Mouse (Mus musculus): ENCODE results near the gene Pcare. TPM values are rescaled to one million over a fixed set of nuclear protein-coding genes. Genes with fewer than 3 reads are reported as not detected.
"Not testable (repeated sequence)": the region's sequence is repeated elsewhere in the genome, so short reads cannot be mapped to it uniquely, and the experiment has no call there.

Pcare gene
- under 1 TPM; 0.15 to 0.19 TPM for total RNA-seq (2021)

DNA sequence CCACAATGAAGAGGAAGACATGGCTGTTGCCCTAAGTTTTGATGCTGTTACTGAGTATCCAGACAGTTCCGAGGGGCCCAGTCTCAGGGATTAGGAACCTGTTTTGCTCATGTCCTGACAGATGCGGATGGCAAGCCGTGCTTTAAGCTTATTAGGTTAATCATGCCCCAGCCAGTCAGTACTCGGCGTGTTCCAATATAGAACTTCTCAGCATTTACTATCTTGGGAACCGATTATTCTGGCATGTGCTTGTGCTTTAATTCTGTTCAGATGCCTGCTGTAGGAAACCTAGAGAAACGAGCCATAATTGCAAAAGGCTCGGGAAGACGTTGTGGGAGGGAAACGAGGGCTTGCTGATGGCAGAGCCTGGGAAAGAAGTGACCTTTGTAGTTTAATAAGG, at the start of gene Pcare:
Pcare (minus strand) TSS at position 64 of the 400 bp plus-strand sequence.
- DNase-seq (ENCODE audit: extremely low spot score in 1 of 2, low spot score in 1 of 2), result no peak

DNA sequence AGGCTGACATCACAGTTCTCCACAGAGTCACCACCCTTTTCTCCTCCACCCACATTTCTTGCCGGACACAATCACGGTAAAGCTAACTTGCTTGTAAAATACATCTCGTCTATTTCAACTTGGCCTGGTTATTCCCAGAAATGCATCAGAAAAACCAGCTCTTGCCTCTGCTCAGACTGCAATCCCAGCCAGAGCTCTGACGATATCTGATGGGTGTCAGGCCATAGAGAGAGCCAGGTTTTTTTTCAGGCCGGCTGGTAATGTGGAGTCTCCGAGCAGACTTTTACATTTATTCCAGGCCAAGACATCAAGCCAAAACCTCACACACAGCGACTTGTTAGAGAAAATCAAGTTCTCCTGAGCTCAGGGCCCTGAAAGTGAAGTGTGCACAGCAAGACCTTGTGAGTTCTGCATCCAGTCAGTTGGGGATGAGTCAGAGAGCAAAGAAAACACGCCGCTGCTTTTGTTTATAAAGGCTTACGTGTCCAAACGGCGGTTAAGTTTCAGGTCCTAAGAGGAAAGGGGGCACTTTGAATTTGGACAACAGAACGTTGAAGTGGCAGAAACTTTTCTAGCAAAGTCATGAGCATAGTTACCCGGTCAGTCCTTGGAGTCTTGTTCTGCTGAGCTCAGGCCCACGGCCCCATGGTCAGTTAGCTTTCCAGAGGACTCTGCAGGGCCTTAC, 43.0 kb upstream of the Pcare start:
- DNase-seq (ENCODE audit: extremely low spot score in 1 of 2, low spot score in 1 of 2), result no peak

DNA sequence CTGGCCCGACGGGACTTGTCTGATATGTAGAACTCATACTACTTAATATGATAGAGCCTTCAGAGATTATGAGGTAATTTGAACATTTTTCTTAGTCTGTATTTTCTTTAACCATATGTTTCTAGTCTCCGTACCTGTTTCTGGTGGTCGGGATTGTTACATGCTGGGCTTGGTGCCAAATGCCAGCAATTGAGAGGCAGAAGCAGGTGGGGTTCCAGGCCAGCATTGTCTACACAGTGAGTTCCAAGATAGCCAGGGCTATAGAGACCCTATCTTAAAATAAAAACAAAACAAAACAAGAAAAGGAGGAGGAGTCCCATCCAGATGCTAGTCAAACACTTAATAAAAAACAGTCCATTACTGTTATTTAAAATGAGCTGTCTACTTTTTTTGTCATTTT, 38.9 kb upstream of the Pcare start:
- DNase-seq (ENCODE audit: extremely low spot score in 1 of 2, low spot score in 1 of 2), result no peak

DNA sequence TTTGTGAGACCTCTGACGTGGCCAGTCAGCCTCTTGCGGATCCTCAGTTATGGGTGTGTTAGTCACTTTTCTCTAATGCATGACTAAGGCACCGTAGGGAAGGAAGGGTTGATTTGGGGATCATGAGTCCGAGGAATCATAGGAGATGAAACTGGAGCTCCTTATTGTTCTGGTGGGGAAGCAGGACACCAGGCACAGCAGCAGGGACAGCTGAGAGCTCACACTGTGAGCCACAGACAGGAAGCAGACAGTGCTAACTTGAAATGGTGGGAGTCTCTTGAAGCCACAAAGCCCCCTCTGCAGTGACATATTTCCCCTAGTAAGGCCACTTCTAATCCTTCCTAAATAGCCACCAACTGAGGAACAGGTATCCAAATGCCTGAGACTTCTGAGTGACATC, 38.4 kb upstream of the Pcare start:
- DNase-seq (ENCODE audit: extremely low spot score in 1 of 2, low spot score in 1 of 2), result no peak

DNA sequence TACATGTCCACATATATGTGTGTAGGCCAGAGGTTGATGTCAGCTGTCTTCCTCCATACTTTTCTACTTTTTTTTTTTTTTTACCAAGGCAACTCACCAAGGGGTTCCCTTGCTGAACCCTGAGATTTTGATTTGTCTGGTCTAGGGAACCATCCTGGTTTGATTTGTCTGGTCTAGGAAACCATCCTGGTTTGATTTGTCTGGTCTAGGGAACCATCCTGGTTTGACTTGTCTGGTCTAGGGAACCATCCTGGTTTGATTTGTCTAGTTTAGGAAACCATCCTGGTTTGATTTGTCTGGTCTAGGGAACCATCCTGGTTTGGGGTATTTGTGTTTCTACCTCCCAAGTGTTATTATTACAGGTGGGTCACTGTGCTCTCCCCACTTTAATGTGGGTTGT, 33.8 kb upstream of the Pcare start:
- no peak for DNase-seq (ENCODE audit: extremely low spot score in 1 of 2, low spot score in 1 of 2)

DNA sequence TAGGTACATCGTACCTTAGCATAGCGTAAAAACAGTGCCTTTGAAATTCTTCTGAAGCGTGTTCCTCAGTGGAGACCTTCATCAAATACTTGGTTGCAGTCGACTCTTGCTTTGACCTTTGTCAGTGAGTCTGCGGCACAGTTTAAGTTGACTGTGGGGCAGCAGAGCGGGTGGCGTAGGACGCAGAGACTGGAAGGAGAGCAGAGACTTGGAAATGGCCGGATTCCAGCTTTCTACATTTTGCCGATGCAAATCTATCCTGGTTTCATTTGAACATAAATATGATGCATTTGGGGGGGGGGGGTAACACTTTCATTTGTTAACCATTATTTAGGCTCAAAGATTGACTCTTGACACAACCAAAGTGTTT, 30.7 kb upstream of the Pcare start:
- DNase-seq (ENCODE audit: extremely low spot score in 1 of 2, low spot score in 1 of 2), result no peak

DNA sequence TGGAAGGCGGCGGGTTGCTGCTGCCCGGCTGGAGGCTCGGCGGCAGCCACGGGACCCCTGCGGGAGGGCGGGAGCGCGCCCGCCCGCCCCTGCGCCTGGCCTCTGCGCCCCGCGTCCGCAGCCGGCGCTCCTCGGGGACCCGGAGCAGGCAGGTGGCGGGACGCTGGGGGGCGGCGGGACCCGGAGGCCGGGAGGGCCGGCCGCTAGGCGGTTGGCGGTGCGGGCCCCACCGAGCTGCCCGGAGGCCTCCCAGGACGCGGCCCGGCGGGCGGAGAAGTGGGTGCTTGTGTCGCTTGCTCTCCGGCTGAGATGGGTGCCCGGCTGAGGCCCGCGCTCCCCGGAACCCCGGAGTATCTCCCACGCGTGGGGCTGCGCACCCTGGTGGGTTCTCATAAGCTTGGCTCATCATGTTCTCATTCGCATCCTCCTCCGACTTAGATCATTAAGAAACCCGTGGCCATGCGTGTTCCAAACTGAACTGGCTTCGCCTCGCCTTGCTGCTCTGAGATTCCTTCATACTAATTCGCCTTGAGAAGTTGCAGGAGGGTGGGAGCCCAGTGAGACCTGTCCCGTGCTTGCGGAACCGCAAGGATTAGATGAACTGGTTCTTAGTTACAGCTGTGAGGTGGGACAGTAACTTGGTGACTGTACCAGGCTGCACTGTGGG, 30.1 kb upstream of the Pcare start:
- DNase-seq (ENCODE audit: extremely low spot score in 1 of 2, low spot score in 1 of 2), result peak; percentile 47 to 52

DNA sequence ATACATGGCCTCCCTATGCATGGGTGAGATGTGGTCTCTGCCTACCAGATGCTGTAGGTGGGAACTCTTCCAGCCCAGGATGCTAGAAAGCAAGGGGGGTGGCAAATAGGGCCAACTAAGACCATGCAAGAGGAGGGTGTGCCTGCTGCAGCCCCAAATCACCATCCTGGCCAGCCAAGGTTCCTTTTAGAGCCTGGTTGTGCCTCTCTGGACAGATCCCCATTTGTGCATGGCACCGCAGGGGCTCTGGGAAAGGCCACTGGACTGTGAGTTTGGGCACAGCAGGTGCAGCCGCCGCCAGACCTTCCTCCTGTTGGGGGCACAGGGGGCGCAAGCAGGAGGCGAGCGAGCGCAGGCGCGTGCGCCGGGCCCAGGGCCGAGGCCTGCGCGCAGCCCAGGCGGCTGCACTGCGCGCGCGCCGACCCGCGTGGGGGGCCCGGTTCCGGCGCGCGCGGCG, 29.6 kb upstream of the Pcare start:
- peak in 1 of 2 experiments; percentile 25 for DNase-seq (ENCODE audit: extremely low spot score in 1 of 2, low spot score in 1 of 2)

DNA sequence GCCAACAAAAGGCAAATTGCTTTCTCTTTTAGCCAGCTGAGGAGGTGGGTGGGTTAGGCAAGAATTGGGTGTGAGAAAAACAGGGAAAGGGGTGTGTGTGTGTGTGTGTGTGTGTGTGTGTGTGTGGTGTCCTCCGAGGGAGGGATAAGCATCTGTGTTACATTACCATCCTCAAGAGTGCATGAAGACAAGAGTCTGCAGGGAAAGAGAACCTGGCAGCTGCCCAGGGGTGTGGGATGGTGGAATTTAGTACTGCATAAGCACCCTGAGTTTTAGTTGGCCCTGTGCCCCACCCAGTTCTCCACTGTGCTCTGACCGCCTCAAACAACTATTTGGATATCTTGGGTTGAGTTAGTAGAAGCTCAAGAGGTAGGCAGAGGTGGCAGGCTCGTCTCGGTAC, 28.3 kb upstream of the Pcare start:
- peak in 1 of 2 experiments; percentile 52 for DNase-seq (ENCODE audit: extremely low spot score in 1 of 2, low spot score in 1 of 2)

DNA sequence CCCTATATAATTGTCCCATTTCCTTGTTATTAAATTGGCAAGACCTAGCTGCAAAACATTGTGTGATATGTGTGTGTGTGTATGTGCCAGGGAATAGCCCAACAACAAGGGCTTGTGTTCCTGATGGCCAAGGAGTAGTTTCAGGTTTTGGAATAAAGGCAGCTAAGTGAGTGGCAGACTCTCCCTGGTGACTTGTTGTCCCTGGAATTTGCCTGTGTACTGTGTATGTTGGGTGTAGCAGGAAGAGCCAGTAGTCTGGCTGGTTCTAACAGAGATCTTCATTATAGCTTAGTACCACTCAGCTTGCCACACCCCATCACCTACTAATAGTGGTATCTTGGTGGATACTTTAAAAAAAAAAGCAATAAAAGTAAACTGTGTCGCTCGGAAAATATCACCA, 27.8 kb upstream of the Pcare start:
- no peak for DNase-seq (ENCODE audit: extremely low spot score in 1 of 2, low spot score in 1 of 2)

DNA sequence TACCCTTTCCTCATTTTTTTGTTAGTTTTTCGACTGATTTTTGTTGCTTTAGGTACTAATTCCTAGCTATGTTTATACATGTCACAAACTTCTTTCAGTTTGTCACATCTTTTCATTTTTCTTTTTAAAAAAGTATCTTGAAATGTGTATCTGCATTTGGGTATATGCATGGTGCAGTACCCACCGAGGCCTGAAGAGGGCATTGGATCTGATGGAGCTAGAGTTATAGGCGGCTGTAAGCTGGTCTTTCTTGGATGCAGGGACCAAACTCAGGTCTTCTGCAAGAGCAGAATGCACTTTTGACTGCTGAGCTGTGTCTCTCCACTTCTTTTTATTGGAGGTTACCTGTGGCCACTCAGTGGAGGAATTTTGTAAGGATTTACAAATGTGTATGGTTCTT, 26.0 kb upstream of the Pcare start:
- no peak for DNase-seq (ENCODE audit: extremely low spot score in 1 of 2, low spot score in 1 of 2)

DNA sequence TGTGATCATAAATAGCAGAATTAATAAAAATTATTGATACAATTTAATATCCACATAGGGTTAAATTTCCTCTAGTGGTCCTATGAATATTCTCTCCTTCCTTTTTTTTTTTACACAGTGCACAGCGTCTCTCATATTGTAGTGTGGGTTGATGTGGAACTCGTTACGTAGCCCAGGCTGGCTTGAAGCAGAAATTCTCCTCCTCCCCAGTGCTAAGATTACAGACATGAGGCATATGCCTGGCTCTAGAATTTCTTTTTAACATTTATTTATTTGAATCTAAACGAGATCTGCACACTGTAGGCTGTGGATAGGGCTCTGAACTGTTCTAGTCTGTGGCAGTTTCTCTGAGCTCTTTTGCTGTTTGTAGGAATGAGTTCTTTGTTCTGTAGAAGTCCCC, 22.6 kb upstream of the Pcare start:
- no peak for DNase-seq (ENCODE audit: extremely low spot score in 1 of 2, low spot score in 1 of 2)

DNA sequence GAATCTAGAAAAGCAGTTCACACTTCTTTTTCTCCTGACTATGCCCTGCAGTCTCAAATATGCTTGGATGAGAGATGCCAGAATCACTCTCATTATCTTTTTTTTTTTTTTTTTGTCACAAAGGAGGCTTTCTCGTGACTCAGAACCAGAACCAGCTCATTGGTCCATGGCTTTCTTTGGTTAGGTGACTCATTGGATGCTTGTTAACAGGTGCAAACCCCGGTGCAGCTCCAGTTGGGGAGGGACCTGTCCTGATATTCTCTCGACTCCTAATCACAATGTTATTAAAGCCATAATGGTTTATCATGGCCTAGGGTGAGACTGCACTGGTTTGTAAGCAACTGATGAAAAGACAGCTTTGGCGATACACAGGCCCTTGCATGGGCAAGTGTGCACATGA, 21.5 kb upstream of the Pcare start:
- no peak for DNase-seq (ENCODE audit: extremely low spot score in 1 of 2, low spot score in 1 of 2)

DNA sequence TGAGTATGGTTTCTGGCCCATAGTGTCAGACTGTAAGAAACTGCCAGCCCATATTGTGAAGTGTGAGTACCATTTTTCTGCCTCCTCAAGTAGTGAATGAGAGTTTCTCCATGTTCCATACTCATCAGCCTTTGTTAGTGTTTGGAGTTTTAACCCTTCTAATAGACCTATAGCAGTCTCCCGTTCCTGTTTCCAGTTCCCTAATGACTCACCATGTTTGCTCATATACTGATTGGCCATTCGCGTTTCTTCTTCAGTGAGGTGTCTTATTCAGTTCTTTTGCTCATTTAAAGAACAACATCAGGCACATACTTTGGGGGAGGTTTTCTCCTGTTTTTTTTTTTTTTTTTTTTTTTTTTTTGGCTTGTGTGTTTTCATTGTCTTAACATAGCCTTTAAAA, 18.0 kb upstream of the Pcare start:
- DNase-seq (ENCODE audit: extremely low spot score in 1 of 2, low spot score in 1 of 2), result no peak

DNA sequence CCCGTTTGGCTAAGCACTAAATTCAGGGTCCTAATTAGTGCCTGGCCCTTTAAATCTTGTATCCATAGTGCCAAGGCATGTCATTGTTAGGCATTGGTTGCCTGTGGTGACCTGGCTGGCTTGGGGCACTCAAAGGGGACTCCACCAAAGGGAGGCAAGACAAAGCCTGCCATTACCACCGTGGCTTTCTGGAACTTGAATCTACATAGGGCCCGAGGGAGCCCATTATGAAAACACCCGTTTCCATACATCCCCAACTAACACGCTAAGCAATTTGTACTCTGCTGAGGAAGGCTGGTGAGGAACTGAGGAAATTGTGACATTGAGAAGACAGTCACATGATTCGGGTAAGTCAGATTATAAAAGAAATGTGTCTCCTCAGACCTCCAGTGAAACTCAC, 16.9 kb upstream of the Pcare start:
- no peak for DNase-seq (ENCODE audit: extremely low spot score in 1 of 2, low spot score in 1 of 2)

DNA sequence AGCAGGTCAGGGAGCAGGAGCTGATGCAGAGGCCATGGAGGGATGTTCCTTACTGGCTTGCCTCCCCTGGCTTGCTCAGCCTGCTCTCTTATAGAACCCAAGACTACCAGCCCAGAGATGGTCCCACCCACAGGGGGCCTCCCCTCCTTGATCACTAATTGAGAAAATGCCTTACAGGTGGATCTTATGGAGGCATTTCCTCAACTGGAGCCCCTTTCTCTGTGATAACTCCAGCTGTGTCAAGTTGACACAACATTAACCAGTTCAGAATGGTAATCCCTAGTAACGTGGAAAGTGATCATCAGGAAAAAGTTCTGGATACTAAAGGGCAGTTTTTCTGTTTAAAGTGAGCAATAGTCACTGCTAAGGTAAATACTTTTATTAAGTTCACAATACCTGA, 15.5 kb upstream of the Pcare start, which contains the start of gene Clip4:
Clip4 (plus strand) TSS at position 301 of the 400 bp plus-strand sequence.
- DNase-seq (ENCODE audit: extremely low spot score in 1 of 2, low spot score in 1 of 2), result not testable (repeated sequence)

DNA sequence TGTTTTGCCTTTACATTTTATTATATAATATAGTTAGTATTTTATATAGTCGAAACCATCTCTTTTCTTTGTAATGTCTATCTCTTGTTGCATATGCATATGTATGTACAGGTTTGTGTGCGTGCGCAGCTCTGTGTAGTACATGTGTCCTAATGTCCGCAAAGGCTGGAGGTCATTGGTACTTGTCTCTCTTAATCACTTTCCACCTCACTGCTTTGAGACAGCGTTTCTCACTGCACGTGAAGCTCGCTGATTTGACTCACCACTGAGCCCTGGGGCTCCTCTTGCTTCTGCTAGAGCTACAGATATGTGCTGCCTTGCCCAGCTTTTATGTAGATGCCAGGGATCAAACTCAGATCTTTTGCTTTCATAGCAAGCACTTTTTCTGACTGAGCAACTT, 7.8 kb upstream of the Pcare start:
- DNase-seq (ENCODE audit: extremely low spot score in 1 of 2, low spot score in 1 of 2), result no peak

DNA sequence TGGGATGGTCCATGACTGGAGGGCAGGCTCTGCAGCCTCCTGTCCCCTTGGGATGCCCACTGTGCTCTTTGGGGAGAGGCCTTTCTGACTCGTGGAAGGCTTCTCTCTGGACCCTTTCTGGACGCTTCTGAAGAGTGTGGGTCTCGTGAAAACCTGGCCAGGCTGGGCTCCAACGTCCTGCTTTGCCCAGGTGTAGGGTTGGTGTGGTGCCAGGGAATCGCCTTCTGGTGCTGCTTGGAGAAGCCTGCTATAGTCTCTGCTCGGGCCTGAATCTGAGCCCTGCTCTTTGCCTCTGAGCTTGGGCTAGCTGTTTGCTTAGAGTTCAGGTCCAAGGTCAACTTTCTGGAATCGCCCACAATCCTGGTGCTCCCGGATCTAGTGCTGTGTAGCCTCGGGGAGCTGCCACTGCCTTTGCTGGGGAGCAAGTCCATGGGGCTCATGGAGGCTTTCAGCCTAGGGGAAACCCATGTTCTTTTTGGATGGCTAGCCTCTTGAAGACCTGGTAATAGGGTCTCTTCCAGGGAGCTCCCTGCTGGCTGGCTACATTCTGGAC, 3.0 kb downstream of the Pcare start:
- DNase-seq (ENCODE audit: extremely low spot score in 1 of 2, low spot score in 1 of 2), result no peak

DNA sequence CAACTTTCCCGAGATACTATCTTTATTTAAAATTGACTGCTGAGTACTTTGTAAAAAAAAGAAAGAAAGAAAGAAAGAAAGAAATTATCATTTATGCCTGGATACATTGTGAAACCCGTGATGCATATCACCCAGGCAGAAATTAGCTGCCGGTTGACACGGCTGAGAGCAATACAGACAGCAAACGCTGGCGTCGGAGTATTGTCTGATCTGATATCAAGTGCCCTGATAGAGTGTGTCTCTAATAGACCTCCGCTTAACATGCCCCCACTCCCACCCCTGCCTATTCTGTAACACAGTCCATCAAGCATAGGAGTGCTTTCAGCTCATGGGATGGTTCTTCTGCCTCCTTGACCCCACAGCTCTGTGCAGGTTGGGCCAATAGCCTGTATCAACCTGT, 5.1 kb downstream of the Pcare start:
- no peak for DNase-seq (ENCODE audit: extremely low spot score in 1 of 2, low spot score in 1 of 2)

DNA sequence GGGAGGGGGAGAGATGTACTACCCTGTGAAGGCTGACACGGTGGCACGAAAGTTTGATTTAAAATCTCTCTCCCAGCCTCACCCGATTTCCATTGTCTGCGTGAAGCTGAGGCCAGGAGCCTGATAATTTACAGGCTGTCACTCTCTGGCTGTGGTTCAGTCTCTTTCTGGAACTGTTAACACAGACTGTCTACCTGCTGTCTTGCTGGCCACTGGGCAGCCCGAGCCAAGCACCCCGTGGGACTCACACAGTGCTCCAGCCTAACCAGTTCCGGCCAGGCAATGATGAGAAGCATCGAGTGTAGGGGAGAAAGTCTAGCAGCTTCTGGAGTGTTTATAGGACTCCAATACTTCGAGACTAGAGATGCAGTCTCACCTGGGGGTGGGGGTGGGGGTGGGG, 6.6 kb downstream of the Pcare start:
- no peak for DNase-seq (ENCODE audit: extremely low spot score in 1 of 2, low spot score in 1 of 2)

DNA sequence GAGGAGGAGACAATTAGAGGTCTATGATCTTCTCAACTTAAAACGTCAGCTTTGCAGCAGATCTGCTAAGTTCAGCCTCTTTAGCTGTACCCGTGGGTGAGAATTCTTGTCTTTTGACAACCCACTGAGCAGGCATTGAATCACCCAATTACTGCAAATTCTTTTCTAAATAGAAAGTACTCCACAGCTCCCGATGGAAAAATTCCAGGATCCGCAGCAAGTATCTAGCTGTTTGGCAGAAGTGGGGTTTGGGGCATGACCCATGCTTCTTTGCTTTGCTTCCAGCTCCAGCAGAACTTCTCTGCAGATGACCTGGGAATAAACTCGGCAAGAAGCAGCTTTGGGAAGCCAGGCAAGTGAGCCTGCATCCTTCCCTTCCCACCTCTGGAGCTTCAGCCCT, 9.8 kb downstream of the Pcare start:
- no peak for DNase-seq (ENCODE audit: extremely low spot score in 1 of 2, low spot score in 1 of 2)

DNA sequence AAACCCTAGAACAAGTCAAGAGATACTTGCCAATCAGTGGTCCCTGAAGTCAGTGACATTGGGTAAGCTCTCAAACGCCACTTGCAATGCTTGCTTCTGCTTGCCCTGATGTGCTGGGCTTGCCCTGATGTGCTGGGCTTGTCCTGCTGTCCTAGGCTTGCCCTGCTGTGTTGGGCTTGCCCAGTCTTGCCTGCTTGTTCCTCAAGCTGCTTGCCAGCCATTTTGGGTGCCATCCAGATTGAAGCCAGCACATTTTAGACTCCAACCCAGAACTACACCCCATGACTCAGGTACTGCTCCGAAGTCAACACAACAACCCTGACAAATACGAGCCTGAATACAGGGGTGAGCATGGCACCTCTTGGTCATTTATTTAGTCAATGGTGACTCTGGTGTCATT, 10.5 kb downstream of the Pcare start:
- DNase-seq (ENCODE audit: extremely low spot score in 1 of 2, low spot score in 1 of 2), result no peak
